Mouse (Mus musculus) megakaryocyte, embryonic 14.5 days (primary cell): Measurements from ENCODE around the gene Fam83g.

Source experiments
- FLI1 ChIP-seq: IDR thresholded peaks from 2 replicates; pipeline ENCODE4 v1.6.1; 2012; ENCODE audit warnings: low read length, inconsistent platforms, mixed read lengths
- GATA1 ChIP-seq: IDR thresholded peaks from 3 replicates; pipeline ENCODE4 v1.6.1; 2012; ENCODE audit warnings: mixed read lengths, low read length, inconsistent platforms, borderline replicate concordance

GRCm38 (mm10) chr11:61757151-61757550 lies 73.3 kb downstream of the Fam83g start:
- TF ChIP-seq GATA1: no peak
- no peak for TF ChIP-seq FLI1
